Mouse (Mus musculus) bone marrow macrophage, adult 2 months (primary cell): ENCODE results near the gene Gss. TPM values are rescaled to one million over a fixed set of nuclear protein-coding genes. Genes with fewer than 3 reads are reported as not detected.

Experiments used
- H3K27ac ChIP-seq: 2 replicates; pipeline ENCODE4 v1.5.1; 2012; ENCODE audit warnings: low read depth, low read length; ENCODE audit not compliant: insufficient read depth
- H3K4me1 ChIP-seq: 2 replicates; pipeline ENCODE4 v1.6.1; 2012; ENCODE audit warnings: low read length; ENCODE audit not compliant: control insufficient read depth, insufficient read depth
- H3K4me3 ChIP-seq: 2 replicates; pipeline ENCODE4 v1.5.1; 2012; ENCODE audit warnings: mild to moderate bottlenecking, low read length, moderate library complexity; ENCODE audit not compliant: insufficient read depth
- CTCF ChIP-seq: IDR thresholded peaks from 2 replicates; pipeline ENCODE4 v1.5.1; 2012; ENCODE audit warnings: low read depth, mild to moderate bottlenecking, low read length, moderate library complexity
- POLR2A ChIP-seq: IDR thresholded peaks from 2 replicates; pipeline ENCODE4 v1.6.1; 2012; ENCODE audit warnings: mild to moderate bottlenecking, low read depth, low read length, borderline replicate concordance
- polyA plus RNA-seq: library from polyadenylated mRNA; stranded (reverse); fragments of >200 nt; gene quantifications from 2 replicates; pipeline ENCODE4 v1.2.4, GENCODE M21; 2012; ENCODE audit not compliant: missing spikeins, insufficient read depth, insufficient read length

Gene Gss
- polyA plus RNA-seq, 1 experiment, result 10.5 TPM

DNA sequence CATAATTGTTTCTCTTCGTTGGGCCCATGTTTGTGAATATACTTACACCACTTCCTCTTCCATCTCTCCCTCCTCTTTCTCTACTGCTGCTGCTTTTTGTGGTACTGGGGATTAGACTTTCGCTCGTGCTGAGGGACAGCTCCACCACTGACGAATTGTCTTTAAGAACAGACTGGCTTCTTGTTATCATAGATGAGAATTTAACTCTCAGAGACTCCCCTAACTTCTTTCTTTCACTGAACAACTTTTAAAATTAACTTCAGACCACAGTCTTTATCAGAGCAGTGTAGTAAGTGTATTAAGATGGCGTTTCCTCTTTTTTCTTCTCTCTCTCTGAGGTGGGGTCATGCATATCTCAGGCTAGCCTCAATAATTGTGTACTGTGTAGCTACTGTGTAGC, 68.9 kb downstream of the Gss start:
- Histone ChIP-seq H3K4me3 (no peak overlapping the region), H3K27ac (no peak overlapping the region), H3K4me1 (peaks cover 14% of the 10 kb centered on the region)
- no peak for TF ChIP-seq POLR2A
- TF ChIP-seq CTCF, result no peak

- H3K4me1 ChIP-seq, result peaks cover 17% of the 10 kb centered on the region
- TF ChIP-seq CTCF (peak; percentile 3), POLR2A (no peak)
- H3K27ac ChIP-seq, result no peak overlapping the region
- peak overlapping the region; percentile 84 for H3K4me3 ChIP-seq
These were observed 73.9 kb downstream of the Gss start for GRCm38 (mm10) chr2:155518531-155519270.

GRCm38 (mm10) chr2:155517455-155518423, 74.9 kb downstream of the Gss start, which contains the start of the genes Acss2 and Ggt7:
Gene Acss2, plus strand, starts transcription at chr2:155517948.
Gene Ggt7, minus strand, starts transcription at chr2:155518237.
- peaks cover 13% of the 10 kb centered on the region for H3K4me1 ChIP-seq
- peak within 1 kb of the TSS; percentile 84 for H3K4me3 ChIP-seq
- TF ChIP-seq POLR2A (no peak), CTCF (peak; percentile 61)
- H3K27ac ChIP-seq, result peak within 1 kb of the TSS; percentile 20

GRCm38 (mm10) chr2:155515941-155516340, 76.7 kb downstream of the Gss start:
- H3K4me3 ChIP-seq, result no peak overlapping the region
- TF ChIP-seq POLR2A, result no peak
- TF ChIP-seq CTCF, result no peak
- no peak overlapping the region for H3K27ac ChIP-seq
- peaks cover 13% of the 10 kb centered on the region for H3K4me1 ChIP-seq

GRCm38 (mm10) chr2:155514666-155515065, 77.9 kb downstream of the Gss start:
- 0 out of 2 replicates have a peak overlapping the region, but pooled peaks have one; percentile 3 for H3K4me3 ChIP-seq
- no peak overlapping the region for H3K27ac ChIP-seq
- peaks cover 13% of the 10 kb centered on the region for H3K4me1 ChIP-seq
- no peak for TF ChIP-seq CTCF
- TF ChIP-seq POLR2A, result no peak

DNA sequence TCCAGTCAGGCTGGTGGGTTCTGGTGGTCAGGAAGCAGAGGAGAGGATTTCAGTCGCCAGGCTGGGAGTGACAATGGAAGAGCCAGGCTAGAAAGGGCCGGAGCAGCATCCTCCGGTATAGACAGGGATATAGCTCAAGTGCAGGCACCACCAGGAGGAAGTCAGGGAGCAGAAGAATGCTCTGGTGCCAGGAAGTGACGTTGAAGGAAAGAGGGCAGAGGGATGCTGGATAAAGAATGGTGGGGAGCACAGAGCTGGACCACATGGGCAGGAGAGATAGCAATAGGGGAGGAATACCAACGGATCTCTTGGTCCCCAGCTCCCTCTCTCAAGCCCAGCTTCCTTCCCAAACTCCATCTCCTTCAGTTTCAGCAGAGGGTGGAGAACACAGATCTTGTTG, 79.1 kb downstream of the Gss start:
- Histone ChIP-seq H3K4me3 (no peak overlapping the region), H3K4me1 (peaks cover 8% of the 10 kb centered on the region), H3K27ac (no peak overlapping the region)
- no peak for TF ChIP-seq POLR2A
- no peak for TF ChIP-seq CTCF

Other genes with a start within 250 kb of the Gss start
- 36.7 and 41.7 TPM in 2 replicates for gene Pigu, start 235.4 kb downstream of the Gss start, polyA plus RNA-seq
- gene Trp53inp2, start 211.8 kb downstream of the Gss start, polyA plus RNA-seq, result 60.0 and 63.1 TPM in 2 replicates
- gene Ncoa6, start 118.9 kb downstream of the Gss start, polyA plus RNA-seq, result 38.7 and 39.1 TPM in 2 replicates
- 8.9 and 9.7 TPM in 2 replicates for gene Acss2, start 74.9 kb downstream of the Gss start, polyA plus RNA-seq
- not detected in 2 replicates for gene Ggt7, start 74.6 kb downstream of the Gss start, polyA plus RNA-seq
- not detected in 2 replicates for gene Myh7b, start 18.4 kb upstream of the Gss start, polyA plus RNA-seq
- 93.1 and 108 TPM in 2 replicates for gene Trpc4ap, start 99.6 kb upstream of the Gss start, polyA plus RNA-seq
- 44.3 and 46.4 TPM in 2 replicates for gene Edem2, start 136.7 kb upstream of the Gss start, polyA plus RNA-seq
- not detected in 2 replicates for gene Gm17581, start 143.1 kb upstream of the Gss start, polyA plus RNA-seq
- gene Procr, start 158.3 kb upstream of the Gss start, polyA plus RNA-seq, result 3.7 and 3.9 TPM in 2 replicates
- not detected in 2 replicates for gene Mmp24, start 182.5 kb upstream of the Gss start, polyA plus RNA-seq
- gene BC029722, start 226.6 kb upstream of the Gss start, polyA plus RNA-seq, result 44.7 and 46.1 TPM in 2 replicates
- gene Eif6, start 234.1 kb upstream of the Gss start, polyA plus RNA-seq, result 89.5 and 91.7 TPM in 2 replicates
- not detected in 2 replicates for gene Fam83c, start 242.0 kb upstream of the Gss start, polyA plus RNA-seq